Mouse (Mus musculus) kidney, adult 2 months (tissue): ENCODE data around the gene Tmem212. TPM values are rescaled to one million over a fixed set of nuclear protein-coding genes. Genes with fewer than 3 reads are reported as not detected.
A peak's percentile ranks its signal among the peaks of the same experiment; 100 is the strongest.

Source experiments
- DNase-seq: peaks from one replicate; pipeline ENCODE4 v3.0.0; 2021
- H3K27ac ChIP-seq: fragments of 200-500 bp; 2 replicates; pipeline ENCODE4 v1.5.1; 2012; ENCODE audit warnings: low read depth, low read length, control low read depth, inconsistent platforms; ENCODE audit not compliant: insufficient read depth
- H3K27me3 ChIP-seq: fragments of 200-500 bp; replicated peaks from 2 replicates; pipeline ENCODE4 v1.6.1; 2012; ENCODE audit warnings: mild to moderate bottlenecking, moderate library complexity, low read length, inconsistent platforms; ENCODE audit not compliant: control insufficient read depth, insufficient read depth
- H3K36me3 ChIP-seq: fragments of 200-500 bp; 2 replicates; pipeline ENCODE4 v1.6.1; 2012; ENCODE audit warnings: mild to moderate bottlenecking, moderate library complexity, low read length, inconsistent platforms; ENCODE audit not compliant: control insufficient read depth, insufficient read depth
- H3K4me1 ChIP-seq: fragments of 200-500 bp; 2 replicates; pipeline ENCODE4 v1.6.1; 2011; ENCODE audit warnings: low read length; ENCODE audit not compliant: control insufficient read depth, insufficient read depth
- H3K4me3 ChIP-seq: fragments of 200-500 bp; 2 replicates; pipeline ENCODE4 v1.5.1; 2011; ENCODE audit warnings: mild to moderate bottlenecking, low read depth, low read length, control low read depth; ENCODE audit not compliant: insufficient read depth
- CTCF ChIP-seq: fragments of 200-500 bp; conservative IDR thresholded peaks from 2 replicates; pipeline ENCODE4 v1.5.1; 2011; ENCODE audit warnings: low read depth, mild to moderate bottlenecking, control low read depth, low read length, moderate library complexity, mixed read lengths; ENCODE audit not compliant: insufficient read depth, insufficient read length
- POLR2A ChIP-seq: fragments of 200-500 bp; IDR thresholded peaks from one replicate; pipeline ENCODE4 v1.6.1; 2011; ENCODE audit warnings: low read depth, low read length, control low read depth
- WGBS: fragments of 180-500 bp; shearing (Covaris S2); methylation state at CpG from one replicate; pipeline ENCODE4 v1.1.7; 2018; 5-methylcytosine and 5-hydroxymethylcytosine counted together
- polyA plus RNA-seq: library from polyadenylated mRNA; depleted of rRNA; stranded (reverse); fragments of >200 nt; gene quantifications from 2 replicates; pipeline ENCODE4 v1.2.3, GENCODE M21; 2012

The Tmem212 gene
- polyA plus RNA-seq, 1 experiment, result not detected

- no peaks in the 10 kb centered on the region for H3K36me3 ChIP-seq
- 84% methylated on average over 5 of the region's 5 CpGs for WGBS
- H3K27ac ChIP-seq, result no peak overlapping the region
- no peak overlapping the region for H3K4me3 ChIP-seq
- H3K27me3 ChIP-seq, result no peaks in the 10 kb centered on the region
- DNase-seq, result no peak
- TF ChIP-seq CTCF (no peak), POLR2A (no peak)
- H3K4me1 ChIP-seq, result peaks cover 3% of the 10 kb centered on the region; the same call in 1 of the 2 replicates
These were observed 40.6 kb upstream of the Tmem212 start for GRCm38 (mm10) chr3:27936731-27937130.

GRCm38 (mm10) chr3:27935644-27936043 is 39.5 kb upstream of the Tmem212 start:
- no peak for DNase-seq
- H3K27ac ChIP-seq, result no peak overlapping the region
- WGBS, result 86% methylated on average over 3 of the region's 3 CpGs
- peaks cover 3% of the 10 kb centered on the region; the same call in 1 of the 2 replicates for H3K4me1 ChIP-seq
- no peaks in the 10 kb centered on the region for H3K36me3 ChIP-seq
- H3K27me3 ChIP-seq, result no peaks in the 10 kb centered on the region
- no peak for TF ChIP-seq POLR2A
- TF ChIP-seq CTCF, result no peak
- no peak overlapping the region for H3K4me3 ChIP-seq

GRCm38 (mm10) chr3:27932391-27932790 is 36.2 kb upstream of the Tmem212 start:
- no peak for DNase-seq
- WGBS, result 85% methylated on average over 5 of the region's 5 CpGs
- Histone ChIP-seq H3K27ac (no peak overlapping the region), H3K4me1 (no peaks in the 10 kb centered on the region), H3K36me3 (no peaks in the 10 kb centered on the region), H3K27me3 (no peaks in the 10 kb centered on the region), H3K4me3 (no peak overlapping the region)
- TF ChIP-seq POLR2A (no peak), CTCF (no peak)

- WGBS, result 86% methylated on average over 4 of the region's 4 CpGs
- no peak for DNase-seq
- Histone ChIP-seq H3K36me3 (no peaks in the 10 kb centered on the region), H3K4me1 (no peaks in the 10 kb centered on the region), H3K27me3 (no peaks in the 10 kb centered on the region), H3K4me3 (no peak overlapping the region), H3K27ac (no peak overlapping the region)
- no peak for TF ChIP-seq CTCF
- no peak for TF ChIP-seq POLR2A
These were observed 33.1 kb upstream of the Tmem212 start for GRCm38 (mm10) chr3:27929219-27929618.

- no peak overlapping the region for H3K4me3 ChIP-seq
- no peak for DNase-seq
- H3K27me3 ChIP-seq, result no peaks in the 10 kb centered on the region
- no peak overlapping the region for H3K27ac ChIP-seq
- no peak for TF ChIP-seq POLR2A
- TF ChIP-seq CTCF, result no peak
- H3K4me1 ChIP-seq, result no peaks in the 10 kb centered on the region
- H3K36me3 ChIP-seq, result no peaks in the 10 kb centered on the region
- WGBS, result 88% methylated on average over 3 of the region's 3 CpGs
These were observed 27.9 kb upstream of the Tmem212 start for GRCm38 (mm10) chr3:27924037-27924436.

- peak; percentile 89 for DNase-seq
- TF ChIP-seq POLR2A, result no peak
- no peak for TF ChIP-seq CTCF
- Histone ChIP-seq H3K27ac (no peak overlapping the region), H3K36me3 (no peaks in the 10 kb centered on the region), H3K27me3 (no peaks in the 10 kb centered on the region), H3K4me1 (no peaks in the 10 kb centered on the region), H3K4me3 (no peak overlapping the region)
- WGBS, result 56% methylated on average over 11 of the region's 11 CpGs
These were observed 25.3 kb upstream of the Tmem212 start for GRCm38 (mm10) chr3:27921268-27922020.

GRCm38 (mm10) chr3:27918656-27919436 is 22.7 kb upstream of the Tmem212 start:
- H3K27me3 ChIP-seq, result no peaks in the 10 kb centered on the region
- H3K4me3 ChIP-seq, result no peak overlapping the region
- DNase-seq, result no peak
- TF ChIP-seq CTCF (no peak), POLR2A (no peak)
- WGBS, result 81% methylated on average over 14 of the region's 14 CpGs
- H3K4me1 ChIP-seq, result no peaks in the 10 kb centered on the region
- H3K36me3 ChIP-seq, result no peaks in the 10 kb centered on the region
- H3K27ac ChIP-seq, result no peak overlapping the region
